Mouse (Mus musculus): ENCODE results near the gene Gm3164. TPM values are rescaled to one million over a fixed set of nuclear protein-coding genes. Genes with fewer than 3 reads are reported as not detected.

Gm3164 gene
- polyA plus RNA-seq (2012; rRNA removed; ENCODE audit: low replicate concordance) = not detected in 2 replicates

GRCm38 (mm10) chr14:4414965-4415835 lies at the start of gene Gm3164:
Gene Gm3164, plus strand, starts transcription at chr14:4415448.

GRCm38 (mm10) chr14:4397226-4397625 lies 18.0 kb upstream of the Gm3164 start, which contains the start of gene Gm3159:
Gene Gm3159, plus strand, starts transcription at chr14:4397526.

GRCm38 (mm10) chr14:4430692-4431091 lies 15.4 kb downstream of the Gm3164 start, which contains the start of gene Gm3173:
Gene Gm3173, plus strand, starts transcription at chr14:4430992.

GRCm38 (mm10) chr14:4481445-4481844 lies 66.2 kb downstream of the Gm3164 start, which contains the start of gene Gm3182:
Gene Gm3182, plus strand, starts transcription at chr14:4481745.

Other genes with a start within 250 kb of the Gm3164 start
- not detected in 2 replicates for gene Gm2974, start 232.9 kb upstream of the Gm3164 start, polyA plus RNA-seq (2012; rRNA removed; ENCODE audit: low replicate concordance)
- not detected in 2 replicates for gene Gm3138, start 165.8 kb upstream of the Gm3164 start, polyA plus RNA-seq (2012; rRNA removed; ENCODE audit: low replicate concordance)
- gene Gm3149, start 98.2 kb upstream of the Gm3164 start, polyA plus RNA-seq (2012; rRNA removed; ENCODE audit: low replicate concordance) = not detected in 2 replicates
- not detected in 2 replicates for gene 2610042L04Rik, start 80.7 kb upstream of the Gm3164 start, polyA plus RNA-seq (2012; rRNA removed; ENCODE audit: low replicate concordance)
- not detected in 2 replicates for gene Gm3159, start 17.9 kb upstream of the Gm3164 start, polyA plus RNA-seq (2012; rRNA removed; ENCODE audit: low replicate concordance)
- gene Gm3173, start 15.5 kb downstream of the Gm3164 start, polyA plus RNA-seq (2012; rRNA removed; ENCODE audit: low replicate concordance) = not detected in 2 replicates
- not detected in 2 replicates for gene Gm3182, start 66.3 kb downstream of the Gm3164 start, polyA plus RNA-seq (2012; rRNA removed; ENCODE audit: low replicate concordance)
- not detected in 2 replicates for gene Gm3047, start 140.0 kb downstream of the Gm3164 start, polyA plus RNA-seq (2012; rRNA removed; ENCODE audit: low replicate concordance)
- gene Gm8159, start 216.9 kb downstream of the Gm3164 start, polyA plus RNA-seq (2012; rRNA removed; ENCODE audit: low replicate concordance) = not detected in 2 replicates
- gene Gm3239, start 248.7 kb downstream of the Gm3164 start, polyA plus RNA-seq (2012; rRNA removed; ENCODE audit: low replicate concordance) = not detected in 2 replicates

All from duodenum, adult 2 months (tissue).